Mouse (Mus musculus) stomach, postnatal 0 days (tissue): ENCODE data around the gene Sirt2.

ENCODE experiments used
- CTCF ChIP-seq: IDR thresholded peaks from 2 replicates; pipeline ENCODE4 v1.5.1; 2016; ENCODE audit warnings: antibody characterized with exemption, low read depth, mild to moderate bottlenecking, moderate library complexity
- EP300 ChIP-seq: optimal IDR thresholded peaks from 2 replicates; pipeline ENCODE3; 2016; ENCODE audit warnings: antibody characterized with exemption

DNA sequence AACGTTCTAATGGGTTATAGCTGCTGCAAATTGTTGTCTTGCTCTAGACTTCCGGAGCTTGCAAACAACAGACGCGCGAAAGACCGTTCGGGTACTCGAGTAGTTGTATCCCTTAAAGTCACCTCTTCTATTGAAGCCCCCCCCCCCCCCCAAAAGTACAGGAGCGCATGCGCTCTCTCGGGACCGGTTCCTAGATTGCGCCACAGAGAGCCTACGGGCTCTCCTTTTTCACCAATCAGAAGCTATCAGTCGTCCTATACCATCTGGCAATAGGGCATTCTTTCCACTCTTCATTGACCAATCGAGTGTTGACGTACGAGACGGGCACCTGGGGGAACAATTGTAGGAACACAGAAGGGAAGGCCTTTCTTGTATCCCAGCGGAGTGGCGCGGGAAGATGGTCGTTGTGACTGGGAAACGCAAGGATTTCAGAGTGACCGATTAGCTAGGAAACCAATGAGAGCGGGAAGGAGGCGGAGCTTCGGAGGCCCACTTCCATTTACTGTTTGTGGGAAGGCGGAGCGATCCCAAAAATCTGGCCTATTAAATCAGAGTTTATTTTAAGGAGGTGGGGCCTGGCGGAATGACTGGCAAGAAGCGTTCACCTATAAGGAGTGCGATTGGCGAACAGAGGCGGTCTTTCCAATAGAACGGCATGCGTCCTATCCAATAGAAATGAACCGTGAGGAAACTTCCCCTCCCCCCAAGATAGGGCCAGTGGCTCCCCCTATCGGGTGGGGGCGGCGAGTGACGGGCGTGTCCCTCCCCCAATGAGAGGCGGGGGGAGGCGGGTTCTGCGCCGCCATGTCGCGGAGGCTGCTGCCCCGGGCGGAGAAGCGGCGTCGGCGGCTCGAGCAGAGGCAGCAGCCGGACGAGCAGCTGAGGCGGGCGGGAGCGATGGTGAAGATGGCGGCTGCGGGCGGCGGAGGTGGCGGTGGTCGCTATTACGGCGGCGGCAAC, 43.9 kb downstream of the Sirt2 start:
- peak; percentile 71 for TF ChIP-seq CTCF
- TF ChIP-seq EP300, result peak; percentile 80
